Mouse (Mus musculus) retina, postnatal 7 days (tissue): Measurements from ENCODE around the gene Rel.

Experiments used
- DNase-seq: peaks from one replicate; pipeline ENCODE4 v3.0.0-alpha.2; 2012; ENCODE audit warnings: low read depth, low spot score

Rel gene

GRCm38 (mm10) chr11:23744352-23744751 lies 26.4 kb downstream of the Rel start:
- DNase-seq = no peak

- DNase-seq = no peak
Measured at GRCm38 (mm10) chr11:23741386-23741785, 29.4 kb downstream of the Rel start.

GRCm38 (mm10) chr11:23740895-23741294 lies 29.9 kb downstream of the Rel start:
- no peak for DNase-seq

GRCm38 (mm10) chr11:23735820-23736470 lies 34.8 kb downstream of the Rel start:
- DNase-seq = no peak

- no peak for DNase-seq
Measured at GRCm38 (mm10) chr11:23734749-23735286, 36.0 kb downstream of the Rel start.

GRCm38 (mm10) chr11:23732840-23733239 lies 37.9 kb downstream of the Rel start:
- DNase-seq = no peak

GRCm38 (mm10) chr11:23730120-23730519 lies 40.6 kb downstream of the Rel start:
- no peak for DNase-seq

GRCm38 (mm10) chr11:23728186-23728585 lies 42.6 kb downstream of the Rel start:
- no peak for DNase-seq

GRCm38 (mm10) chr11:23726441-23726840 lies 44.3 kb downstream of the Rel start:
- DNase-seq = no peak

- DNase-seq = no peak
Measured at GRCm38 (mm10) chr11:23725850-23726249, 44.9 kb downstream of the Rel start.

GRCm38 (mm10) chr11:23722326-23722725 lies 48.4 kb downstream of the Rel start:
- DNase-seq = no peak

- no peak for DNase-seq
Measured at GRCm38 (mm10) chr11:23719825-23720224, 50.9 kb downstream of the Rel start.

GRCm38 (mm10) chr11:23718856-23719255 lies 51.9 kb downstream of the Rel start:
- DNase-seq = no peak

- no peak for DNase-seq
Measured at GRCm38 (mm10) chr11:23712299-23712698, 58.5 kb downstream of the Rel start.

- DNase-seq = no peak
Measured at GRCm38 (mm10) chr11:23704604-23705294, 66.0 kb downstream of the Rel start.

GRCm38 (mm10) chr11:23701831-23702230 lies 68.9 kb downstream of the Rel start:
- no peak for DNase-seq

- DNase-seq = no peak
Measured at GRCm38 (mm10) chr11:23699414-23700095, 71.2 kb downstream of the Rel start.

GRCm38 (mm10) chr11:23698526-23698925 lies 72.2 kb downstream of the Rel start:
- DNase-seq = no peak

- no peak for DNase-seq
Measured at GRCm38 (mm10) chr11:23695847-23696246, 74.9 kb downstream of the Rel start.

GRCm38 (mm10) chr11:23693286-23693685 lies 77.5 kb downstream of the Rel start:
- DNase-seq = no peak

GRCm38 (mm10) chr11:23688060-23688459 lies 82.7 kb downstream of the Rel start:
- DNase-seq = no peak
